Mouse (Mus musculus) midbrain, embryonic 14.5 days (tissue): ENCODE data around the gene Ylpm1. TPM values are rescaled to one million over a fixed set of nuclear protein-coding genes. Genes with fewer than 3 reads are reported as not detected.

Experiments
- ATAC-seq: fragments of 200-750 bp; cut with Nextera tagmentation; 2 replicates; pipeline ENCODE4 v1.8.0; 2017; ENCODE audit warnings: moderate number of reproducible peaks, moderate library complexity; ENCODE audit not compliant: low FRiP score, low TSS enrichment
- DNase-seq: peaks from one replicate; pipeline ENCODE4 v3.0.0-alpha.2; 2015
- H3K27ac ChIP-seq: fragments of 300-500 bp; sonication (generic); replicated peaks from 2 replicates; pipeline ENCODE4 v1.5.1; 2014; ENCODE audit warnings: mild to moderate bottlenecking, low read depth, low read length, moderate library complexity
- H3K27me3 ChIP-seq: fragments of 300-500 bp; sonication (generic); 2 replicates; pipeline ENCODE4 v1.6.1; 2014; ENCODE audit warnings: low read length, control low read depth, mixed read lengths; ENCODE audit not compliant: control insufficient read depth, insufficient read depth
- H3K36me3 ChIP-seq: fragments of 300-500 bp; sonication (generic); 2 replicates; pipeline ENCODE4 v1.6.1; 2014; ENCODE audit warnings: low read length, control low read depth; ENCODE audit not compliant: control insufficient read depth, insufficient read depth
- H3K4me1 ChIP-seq: fragments of 300-500 bp; sonication (generic); 2 replicates; pipeline ENCODE4 v1.6.1; 2014; ENCODE audit warnings: mild to moderate bottlenecking, antibody characterized with exemption, low read length, control low read depth; ENCODE audit not compliant: control insufficient read depth, insufficient read depth
- H3K4me2 ChIP-seq: fragments of 300-500 bp; sonication (generic); 2 replicates; pipeline ENCODE4 v1.6.1; 2014; ENCODE audit warnings: mild to moderate bottlenecking, low read length, moderate library complexity
- H3K4me3 ChIP-seq: fragments of 300-500 bp; sonication (generic); replicated peaks from 2 replicates; pipeline ENCODE4 v1.5.1; 2014; ENCODE audit warnings: low read depth, low read length
- H3K9ac ChIP-seq: fragments of 300-500 bp; sonication (generic); replicated peaks from 2 replicates; pipeline ENCODE4 v1.6.1; 2014; ENCODE audit warnings: mild to moderate bottlenecking, low read length, moderate library complexity
- H3K9me3 ChIP-seq: fragments of 300-500 bp; sonication (generic); 2 replicates; pipeline ENCODE4 v1.6.1; 2016; ENCODE audit warnings: low read length, control low read depth, mixed read lengths; ENCODE audit not compliant: control insufficient read depth
- WGBS: fragments of 180-500 bp; shearing (Covaris S2); extraction: QIAGEN DNeasy Blood & Tissue Kit; methylation state at CpG from one replicate; pipeline ENCODE4 v1.1.7; 2014; 5-methylcytosine and 5-hydroxymethylcytosine counted together
- polyA plus RNA-seq: library from polyadenylated mRNA; unstranded; fragments of >200 nt; fragmentation: Nextera tagmentation; extraction: Ambion mirVana; gene quantifications from 2 replicates; pipeline ENCODE4 v1.2.1, GENCODE M21; 2014

Ylpm1 gene
- polyA plus RNA-seq, 1 experiment from 2014 or later = 50.2 TPM

DNA sequence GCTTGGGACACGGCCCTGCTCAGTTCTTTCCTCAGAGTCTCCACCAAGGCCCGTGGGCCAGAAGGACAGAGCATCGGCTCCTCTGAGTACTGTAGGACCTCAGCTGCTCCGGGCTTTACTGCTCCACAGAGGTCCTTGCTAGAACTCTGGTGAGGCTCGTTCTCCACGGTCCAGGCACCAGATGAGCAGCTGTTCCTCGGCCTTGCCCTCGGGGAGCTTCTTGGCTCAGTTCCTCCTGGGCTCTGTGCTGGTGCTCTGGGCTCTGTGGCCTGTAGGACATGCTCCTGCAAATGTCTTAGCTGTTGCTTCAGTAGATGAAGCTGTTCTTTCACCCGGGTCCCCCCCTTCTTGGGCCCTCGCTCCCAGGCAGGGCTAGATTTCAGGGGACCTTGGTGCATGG lies 98.6 kb downstream of the Ylpm1 start:
- DNase-seq = no peak
- Histone ChIP-seq H3K4me1 (no peaks in the 10 kb centered on the region), H3K4me2 (no peak overlapping the region), H3K9ac (no peak overlapping the region), H3K27me3 (no peaks in the 10 kb centered on the region), H3K27ac (no peak overlapping the region), H3K9me3 (no peaks in the 10 kb centered on the region), H3K4me3 (no peak overlapping the region), H3K36me3 (peaks cover under 1% of the 10 kb centered on the region; the same call in 1 of the 2 replicates)
- 74% methylated on average over 10 of the region's 10 CpGs for WGBS
- ATAC-seq = no peak

DNA sequence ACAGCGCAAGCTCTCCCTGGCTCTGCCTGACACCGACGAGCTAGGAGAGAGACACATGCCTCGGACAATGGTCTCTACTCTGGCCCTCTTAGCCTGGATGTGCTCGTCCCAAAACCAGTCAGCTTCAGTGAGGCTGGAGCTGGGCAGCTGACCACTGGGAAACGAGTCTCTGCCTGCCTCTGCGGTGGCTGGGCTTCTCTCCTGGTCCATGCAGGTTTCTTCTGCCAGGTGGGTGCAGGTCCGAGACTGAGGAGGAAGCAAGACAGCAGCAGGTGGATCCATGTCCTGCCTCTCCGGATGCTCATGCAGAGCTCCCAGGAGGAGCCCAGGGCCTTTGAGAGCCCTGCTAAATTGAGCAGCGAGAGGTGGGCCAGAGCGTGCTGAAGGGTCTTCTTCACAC lies 99.0 kb downstream of the Ylpm1 start:
- DNase-seq (no peak), ATAC-seq (no peak)
- Histone ChIP-seq H3K4me2 (no peak overlapping the region), H3K4me1 (no peaks in the 10 kb centered on the region), H3K9ac (no peak overlapping the region), H3K27ac (no peak overlapping the region), H3K27me3 (no peaks in the 10 kb centered on the region), H3K4me3 (no peak overlapping the region), H3K36me3 (no peaks in the 10 kb centered on the region), H3K9me3 (no peaks in the 10 kb centered on the region)
- WGBS = 85% methylated on average over 11 of the region's 11 CpGs

DNA sequence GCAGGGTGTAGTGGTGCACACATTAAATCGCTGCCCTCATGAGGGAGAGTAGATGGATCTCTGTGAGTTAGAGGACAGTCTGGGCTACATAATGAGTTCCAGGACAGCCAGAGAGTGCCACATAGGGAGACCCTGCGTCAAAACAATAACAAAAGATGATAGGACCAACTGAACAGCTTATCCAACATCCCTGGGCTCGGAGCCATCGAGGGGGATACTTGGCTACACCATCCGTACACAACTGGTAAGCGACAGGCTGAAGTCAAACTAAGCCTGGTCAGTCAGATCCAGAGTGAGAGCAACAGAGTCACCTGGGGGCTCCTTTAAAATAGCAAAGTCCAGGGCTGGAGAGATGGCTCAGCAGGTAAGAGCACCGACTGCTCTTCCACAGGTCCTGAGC lies 99.7 kb downstream of the Ylpm1 start:
- ATAC-seq (no peak), DNase-seq (no peak)
- H3K9me3 ChIP-seq = no peaks in the 10 kb centered on the region
- no peaks in the 10 kb centered on the region for H3K36me3 ChIP-seq
- H3K27me3 ChIP-seq = no peaks in the 10 kb centered on the region
- H3K9ac ChIP-seq = no peak overlapping the region
- H3K27ac ChIP-seq = no peak overlapping the region
- H3K4me3 ChIP-seq = no peak overlapping the region
- WGBS = 93% methylated on average over 7 of the region's 7 CpGs
- H3K4me1 ChIP-seq = no peaks in the 10 kb centered on the region
- no peak overlapping the region for H3K4me2 ChIP-seq

DNA sequence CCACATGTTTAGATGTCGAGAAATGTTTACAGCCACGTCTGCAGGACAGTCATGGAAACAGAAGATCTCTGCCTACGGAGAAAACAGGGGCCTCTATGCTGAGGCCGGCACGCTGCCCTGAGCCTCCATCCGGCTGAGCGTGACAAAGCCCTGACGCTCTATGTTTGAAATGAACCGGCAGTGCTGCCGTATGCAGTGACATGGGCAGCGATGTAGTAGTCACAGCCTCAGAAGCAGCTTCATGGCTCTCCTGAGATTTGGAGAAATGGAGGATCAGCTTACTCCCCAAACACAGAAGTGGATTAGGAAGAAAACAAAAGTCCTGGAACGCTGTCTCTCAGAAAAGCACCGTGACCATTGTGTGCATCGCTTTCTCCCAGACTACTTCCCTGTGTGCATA lies 104.9 kb downstream of the Ylpm1 start:
- H3K36me3 ChIP-seq = no peaks in the 10 kb centered on the region
- H3K4me1 ChIP-seq = no peaks in the 10 kb centered on the region
- peak; percentile 60 for DNase-seq
- H3K4me2 ChIP-seq = no peak overlapping the region
- no peaks in the 10 kb centered on the region for H3K27me3 ChIP-seq
- no peak overlapping the region for H3K27ac ChIP-seq
- no peak for ATAC-seq
- WGBS = 15% methylated on average over 14 of the region's 14 CpGs
- 0 out of 2 replicates have a peak overlapping the region, but pooled peaks have one; percentile 27 for H3K9ac ChIP-seq
- H3K9me3 ChIP-seq = no peaks in the 10 kb centered on the region
- H3K4me3 ChIP-seq = no peak overlapping the region

DNA sequence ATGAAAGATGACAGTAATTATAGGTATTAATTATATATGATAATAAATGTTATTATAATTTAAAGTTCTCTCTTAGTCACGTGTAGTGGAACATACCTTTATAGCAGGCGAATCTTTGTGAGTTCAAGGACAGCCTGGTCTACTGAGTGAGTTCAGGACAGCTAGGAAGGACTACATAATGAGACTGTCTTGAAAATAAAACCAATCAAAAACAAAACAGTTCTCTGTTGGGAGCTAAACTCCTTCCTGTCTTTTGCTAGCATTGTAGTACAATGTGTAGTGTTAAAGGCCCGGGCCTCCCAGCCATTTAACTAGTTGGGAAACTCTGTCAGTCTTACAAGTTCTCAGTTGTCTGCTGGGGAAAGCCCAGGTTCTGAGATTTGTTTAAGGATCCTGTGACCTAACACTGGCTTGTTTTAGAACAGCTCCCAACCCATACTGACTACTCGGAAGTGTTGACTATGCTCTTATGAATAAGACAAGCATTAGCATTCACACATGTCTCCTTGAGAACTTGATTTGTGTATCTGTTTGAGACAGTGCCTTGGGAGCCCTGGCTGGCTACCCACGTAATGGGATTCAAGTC lies 105.5 kb downstream of the Ylpm1 start:
- Histone ChIP-seq H3K27me3 (no peaks in the 10 kb centered on the region), H3K9me3 (no peaks in the 10 kb centered on the region), H3K36me3 (no peaks in the 10 kb centered on the region), H3K9ac (no peak overlapping the region), H3K4me3 (no peak overlapping the region), H3K4me1 (no peaks in the 10 kb centered on the region), H3K27ac (no peak overlapping the region), H3K4me2 (no peak overlapping the region)
- DNase-seq (no peak), ATAC-seq (no peak)
- 79% methylated on average over 5 of the region's 5 CpGs for WGBS

DNA sequence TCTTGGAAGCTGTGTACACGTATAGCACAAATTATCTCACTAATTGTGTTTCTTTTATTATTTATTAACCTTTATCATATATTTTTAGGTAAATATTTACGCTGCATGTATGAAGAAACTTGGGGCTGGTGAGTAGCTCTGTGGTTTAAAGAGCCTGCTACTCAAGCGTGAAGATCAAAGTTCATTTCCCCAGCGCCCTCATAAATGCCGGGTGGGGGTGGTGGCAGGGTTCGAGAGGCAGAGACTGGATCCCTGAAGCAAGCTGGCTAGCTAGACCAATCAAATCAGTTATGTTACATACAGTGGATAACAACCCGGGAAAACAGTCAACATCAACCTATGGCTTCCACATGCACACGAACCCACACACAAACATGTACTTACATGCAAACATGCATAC lies 107.0 kb downstream of the Ylpm1 start:
- no peaks in the 10 kb centered on the region for H3K36me3 ChIP-seq
- H3K27ac ChIP-seq = no peak overlapping the region
- H3K9ac ChIP-seq = no peak overlapping the region
- no peak for ATAC-seq
- no peaks in the 10 kb centered on the region for H3K4me1 ChIP-seq
- DNase-seq = no peak
- no peak overlapping the region for H3K4me3 ChIP-seq
- H3K4me2 ChIP-seq = no peak overlapping the region
- 80% methylated on average over 8 of the region's 8 CpGs for WGBS
- no peaks in the 10 kb centered on the region for H3K27me3 ChIP-seq
- no peaks in the 10 kb centered on the region for H3K9me3 ChIP-seq

DNA sequence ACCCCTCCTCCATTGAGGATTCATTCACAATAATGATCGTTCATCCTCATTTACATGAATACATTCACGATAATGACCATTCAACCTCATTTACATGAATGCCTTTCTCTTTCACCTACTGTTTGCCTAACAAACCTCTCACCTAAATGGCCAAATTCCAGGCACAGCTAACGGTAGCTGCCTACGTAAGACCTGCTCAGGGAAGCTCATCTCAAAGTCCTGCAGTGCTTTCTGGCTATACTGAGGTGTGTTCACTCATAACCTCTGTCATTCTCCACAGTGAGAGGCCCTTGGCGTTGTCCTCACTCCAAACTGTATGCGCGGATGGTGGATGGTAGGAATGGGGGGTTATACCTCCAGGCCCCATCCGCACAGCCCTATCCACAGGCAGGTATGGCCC lies 108.7 kb downstream of the Ylpm1 start:
- WGBS = 92% methylated on average over 8 of the region's 8 CpGs
- no peak overlapping the region for H3K4me3 ChIP-seq
- no peak overlapping the region for H3K4me2 ChIP-seq
- H3K9ac ChIP-seq = no peak overlapping the region
- no peak for ATAC-seq
- no peak for DNase-seq
- H3K27me3 ChIP-seq = no peaks in the 10 kb centered on the region
- H3K36me3 ChIP-seq = no peaks in the 10 kb centered on the region
- H3K4me1 ChIP-seq = peaks cover 5% of the 10 kb centered on the region; the same call in 1 of the 2 replicates
- H3K9me3 ChIP-seq = no peaks in the 10 kb centered on the region
- no peak overlapping the region for H3K27ac ChIP-seq

DNA sequence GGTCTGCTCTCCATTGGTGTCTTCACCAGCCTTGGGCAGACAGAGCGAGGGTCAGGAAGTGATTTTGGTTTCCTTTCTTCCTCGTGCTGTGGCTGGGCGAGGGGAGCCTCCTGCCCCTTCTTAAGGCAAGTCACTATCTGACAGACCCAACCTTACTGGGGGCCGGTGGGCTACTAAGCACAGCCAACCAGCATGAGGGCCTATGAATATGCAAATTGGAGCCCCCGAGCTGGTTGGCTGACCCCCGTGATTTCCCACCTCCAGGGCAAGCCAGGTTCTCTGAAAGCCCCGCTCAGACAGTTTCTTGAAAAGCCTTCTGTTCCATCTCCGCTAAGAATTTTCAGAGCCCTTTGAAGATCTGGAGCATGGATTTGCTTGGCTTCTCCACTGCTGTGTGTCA lies 110.2 kb downstream of the Ylpm1 start:
- Histone ChIP-seq H3K4me1 (peaks cover 9% of the 10 kb centered on the region; the same call in 1 of the 2 replicates), H3K36me3 (no peaks in the 10 kb centered on the region), H3K4me2 (peak overlapping the region; percentile 25; the same call in 1 of the 2 replicates), H3K4me3 (no peak overlapping the region), H3K27ac (no peak overlapping the region), H3K9me3 (no peaks in the 10 kb centered on the region), H3K27me3 (no peaks in the 10 kb centered on the region), H3K9ac (no peak overlapping the region)
- 3% methylated on average over 8 of the region's 8 CpGs for WGBS
- no peak for ATAC-seq
- no peak for DNase-seq

DNA sequence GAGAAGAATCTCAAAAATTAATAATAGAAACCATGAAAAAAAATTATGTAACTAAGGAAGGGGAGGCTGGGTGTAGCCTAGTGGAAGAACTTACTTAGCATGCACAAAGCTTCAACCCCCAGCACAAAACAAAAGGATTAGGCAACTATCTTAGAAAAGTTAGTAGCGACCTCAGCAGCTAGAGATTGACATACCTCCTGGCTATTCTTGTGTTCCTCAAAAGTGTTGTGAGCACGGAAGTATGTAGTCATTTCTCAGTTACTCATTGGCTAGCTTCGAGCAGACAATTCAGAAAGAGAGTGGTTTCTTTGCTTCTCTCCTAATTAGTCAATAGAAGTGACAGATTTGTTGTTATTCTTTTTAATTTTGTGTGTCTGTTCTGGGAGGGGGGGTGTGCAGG lies 112.5 kb downstream of the Ylpm1 start:
- no peak for DNase-seq
- ATAC-seq = no peak
- no peak overlapping the region for H3K9ac ChIP-seq
- H3K27ac ChIP-seq = no peak overlapping the region
- no peaks in the 10 kb centered on the region for H3K36me3 ChIP-seq
- no peaks in the 10 kb centered on the region for H3K27me3 ChIP-seq
- no peaks in the 10 kb centered on the region for H3K9me3 ChIP-seq
- no peak overlapping the region for H3K4me3 ChIP-seq
- 61% methylated on average over 3 of the region's 3 CpGs for WGBS
- peaks cover 22% of the 10 kb centered on the region for H3K4me1 ChIP-seq
- H3K4me2 ChIP-seq = no peak overlapping the region
